Mouse (Mus musculus) midbrain, embryonic 11.5 days (tissue): Measurements from ENCODE around the gene Ralgps1. TPM values are rescaled to one million over a fixed set of nuclear protein-coding genes. Genes with fewer than 3 reads are reported as not detected.
"Not testable (repeated sequence)": the region's sequence is repeated elsewhere in the genome, so short reads cannot be mapped to it uniquely, and the experiment has no call there.

Experiments
- ATAC-seq: fragments of 200-750 bp; cut with Nextera tagmentation; 2 replicates; pipeline ENCODE4 v1.8.0; 2017; ENCODE audit warnings: moderate TSS enrichment, moderate library complexity; ENCODE audit not compliant: low FRiP score
- DNase-seq: peaks from one replicate; pipeline ENCODE4 v3.0.0; 2015; ENCODE audit warnings: low spot score; ENCODE audit errors: missing footprints
- H3K27ac ChIP-seq: fragments of 300-500 bp; sonication (generic); 2 replicates; pipeline ENCODE4 v1.5.1; 2014; ENCODE audit warnings: low read depth, low read length
- H3K27me3 ChIP-seq: fragments of 300-500 bp; sonication (generic); 2 replicates; pipeline ENCODE4 v1.6.1; 2014; ENCODE audit warnings: mild to moderate bottlenecking, low read length, moderate library complexity, mixed read lengths; ENCODE audit not compliant: control insufficient read depth, insufficient read depth
- H3K36me3 ChIP-seq: fragments of 300-500 bp; sonication (generic); 2 replicates; pipeline ENCODE4 v1.6.1; 2014; ENCODE audit warnings: mild to moderate bottlenecking, low read length, moderate library complexity, mixed read lengths; ENCODE audit not compliant: control insufficient read depth, insufficient read depth
- H3K4me1 ChIP-seq: fragments of 300-500 bp; sonication (generic); 2 replicates; pipeline ENCODE4 v1.6.1; 2014; ENCODE audit warnings: low read length; ENCODE audit not compliant: control insufficient read depth, insufficient read depth
- H3K4me2 ChIP-seq: fragments of 300-500 bp; sonication (generic); 2 replicates; pipeline ENCODE4 v1.6.1; 2014; ENCODE audit warnings: mild to moderate bottlenecking, moderate library complexity
- H3K4me3 ChIP-seq: fragments of 300-500 bp; sonication (generic); 2 replicates; pipeline ENCODE4 v1.5.1; 2014; ENCODE audit warnings: low read depth, low read length
- H3K9ac ChIP-seq: fragments of 300-500 bp; sonication (generic); 2 replicates; pipeline ENCODE4 v1.6.1; 2014; ENCODE audit warnings: low read length
- H3K9me3 ChIP-seq: fragments of 300-500 bp; sonication (generic); 2 replicates; pipeline ENCODE4 v1.6.1; 2016; ENCODE audit warnings: low read length; ENCODE audit not compliant: control insufficient read depth
- whole genome bisulfite sequencing: fragments of 180-500 bp; shearing (Covaris S2); extraction: QIAGEN DNeasy Blood & Tissue Kit; methylation state at CpG from one replicate; pipeline ENCODE4 v1.1.7; 2014; 5-methylcytosine and 5-hydroxymethylcytosine counted together
- microRNA-seq: library from miRNA; unstranded; fragments of <30 nt; microRNA quantifications from one replicate; pipeline ENCODE4, GENCODE M21; 2017
- polyA plus RNA-seq: library from polyadenylated mRNA; unstranded; fragments of >200 nt; fragmentation: Nextera tagmentation; extraction: Ambion mirVana; gene quantifications from 2 replicates; pipeline ENCODE4 v1.2.1, GENCODE M21; 2014

Ralgps1 gene
- polyA plus RNA-seq, 1 experiment from 2014 or later = 13.8 TPM

- Histone ChIP-seq H3K4me1 (no peaks in the 10 kb centered on the region), H3K36me3 (no peaks in the 10 kb centered on the region), H3K27ac (no peak overlapping the region), H3K9me3 (no peaks in the 10 kb centered on the region), H3K27me3 (no peaks in the 10 kb centered on the region), H3K4me3 (no peak overlapping the region), H3K9ac (no peak overlapping the region), H3K4me2 (no peak overlapping the region)
- 87% methylated on average over 8 of the region's 8 CpGs for WGBS
- ATAC-seq = no peak
- no peak for DNase-seq
These were observed 280.4 kb downstream of the Ralgps1 start for GRCm38 (mm10) chr2:33090620-33091520.

DNA sequence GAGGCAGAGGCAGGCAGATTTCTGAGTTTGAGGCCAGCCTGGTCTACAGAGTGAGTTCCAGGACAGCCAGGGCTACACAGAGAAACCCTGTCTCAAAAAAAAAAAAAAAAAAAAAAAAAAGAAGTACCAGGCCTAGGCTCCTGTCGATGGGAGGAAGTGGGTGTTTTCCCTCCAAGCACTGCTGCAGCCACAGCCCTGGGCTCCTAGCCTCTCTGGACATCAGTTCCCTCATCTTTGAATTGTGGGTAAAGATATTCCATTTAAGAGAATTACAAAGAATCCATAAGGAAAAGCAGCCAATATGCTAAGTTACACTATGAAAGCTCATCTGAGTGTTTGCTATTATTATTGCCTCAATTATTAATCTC is 281.3 kb downstream of the Ralgps1 start:
- H3K9ac ChIP-seq, H3K4me1 ChIP-seq, H3K4me2 ChIP-seq, H3K9me3 ChIP-seq, DNase-seq, H3K36me3 ChIP-seq, H3K27ac ChIP-seq, H3K4me3 ChIP-seq, H3K27me3 ChIP-seq, ATAC-seq: not testable (repeated sequence)
- 80% methylated on average over 1 of the region's 1 CpGs for WGBS

GRCm38 (mm10) chr2:33089356-33090032 is 281.8 kb downstream of the Ralgps1 start:
- DNase-seq (no peak), ATAC-seq (no peak)
- no peaks in the 10 kb centered on the region for H3K9me3 ChIP-seq
- 89% methylated on average over 5 of the region's 5 CpGs for whole genome bisulfite sequencing
- H3K4me1 ChIP-seq = no peaks in the 10 kb centered on the region
- H3K4me3 ChIP-seq = no peak overlapping the region
- H3K27ac ChIP-seq = no peak overlapping the region
- no peak overlapping the region for H3K4me2 ChIP-seq
- H3K27me3 ChIP-seq = no peaks in the 10 kb centered on the region
- H3K36me3 ChIP-seq = no peaks in the 10 kb centered on the region
- H3K9ac ChIP-seq = no peak overlapping the region

- Histone ChIP-seq H3K4me1 (no peaks in the 10 kb centered on the region), H3K4me3 (no peak overlapping the region), H3K9ac (no peak overlapping the region), H3K9me3 (no peaks in the 10 kb centered on the region), H3K36me3 (no peaks in the 10 kb centered on the region), H3K4me2 (no peak overlapping the region), H3K27me3 (no peaks in the 10 kb centered on the region), H3K27ac (no peak overlapping the region)
- ATAC-seq (no peak), DNase-seq (no peak)
- WGBS = 84% methylated on average over 7 of the region's 7 CpGs
These were observed 284.5 kb downstream of the Ralgps1 start for GRCm38 (mm10) chr2:33086671-33087363.

DNA sequence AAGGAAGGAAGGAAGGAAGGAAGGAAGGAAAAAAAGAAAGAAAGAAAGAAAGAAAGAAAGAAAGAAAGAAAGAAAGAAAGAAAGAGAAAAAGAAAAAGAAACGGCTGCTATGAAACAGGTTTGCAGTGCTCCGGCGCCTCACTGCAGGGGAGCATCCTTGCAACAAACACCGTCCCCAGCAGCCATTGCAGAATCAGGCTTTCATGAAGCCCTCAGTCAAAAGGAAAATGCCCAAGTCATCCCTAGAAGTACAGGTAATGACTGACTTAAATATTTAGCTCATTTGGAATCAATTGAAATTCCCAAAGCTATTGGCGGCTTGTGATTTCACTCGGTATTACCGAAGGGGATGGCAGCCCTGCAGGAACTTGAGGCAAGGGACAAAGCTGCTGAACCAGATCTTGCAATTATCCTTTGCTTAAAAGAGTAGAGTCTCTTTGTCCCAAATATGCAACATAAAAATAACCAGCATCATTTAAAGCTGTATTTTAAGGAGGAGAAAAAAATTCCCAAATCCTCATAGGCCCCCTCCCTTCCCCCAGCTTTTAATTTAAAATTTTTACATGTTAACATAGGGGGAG is 285.2 kb downstream of the Ralgps1 start:
- ATAC-seq = no peak

DNA sequence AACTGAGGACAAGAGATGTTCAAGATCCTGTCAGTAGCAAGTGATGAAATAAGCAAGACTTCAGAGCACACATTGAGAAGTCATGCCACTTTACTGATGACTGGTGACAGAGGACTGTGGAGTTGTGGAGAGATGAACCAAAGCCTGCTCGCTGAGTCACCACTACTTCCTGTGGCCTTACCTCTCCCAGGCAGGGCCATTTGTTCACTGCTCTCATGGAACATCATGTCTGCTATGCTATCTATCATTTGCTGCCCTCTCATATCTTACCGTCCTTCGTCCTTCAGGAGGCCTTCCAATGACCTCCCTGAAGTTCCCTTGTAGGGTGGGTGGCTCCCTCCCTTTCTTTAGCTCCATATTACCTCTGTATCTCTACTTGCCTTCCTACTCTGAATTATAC is 287.1 kb downstream of the Ralgps1 start:
- Histone ChIP-seq H3K4me1 (no peaks in the 10 kb centered on the region), H3K36me3 (no peaks in the 10 kb centered on the region), H3K27ac (no peak overlapping the region), H3K9ac (no peak overlapping the region), H3K4me2 (no peak overlapping the region), H3K4me3 (no peak overlapping the region), H3K27me3 (no peaks in the 10 kb centered on the region), H3K9me3 (no peaks in the 10 kb centered on the region)
- no peak for DNase-seq
- WGBS = 89% methylated on average over 3 of the region's 3 CpGs
- ATAC-seq = no peak

More for the DNA sequence above, 285.2 kb downstream of the Ralgps1 start:
- H3K4me3 ChIP-seq = no peak overlapping the region
- H3K9ac ChIP-seq = no peak overlapping the region
- WGBS = 44% methylated on average over 7 of the region's 7 CpGs
- no peak overlapping the region for H3K4me2 ChIP-seq
- no peak overlapping the region for H3K27ac ChIP-seq
- H3K4me1 ChIP-seq = no peaks in the 10 kb centered on the region
- no peaks in the 10 kb centered on the region for H3K36me3 ChIP-seq
- no peaks in the 10 kb centered on the region for H3K9me3 ChIP-seq
- no peaks in the 10 kb centered on the region for H3K27me3 ChIP-seq
- DNase-seq = no peak

Small RNA genes lying within 50 kb of the gene (microRNA-seq; reads per million reads assigned to microRNA genes)
- not detected for gene Gm25998

Other genes starting within 250 kb of the Ralgps1 start
- gene Garnl3, start 239.8 kb downstream of the Ralgps1 start, polyA plus RNA-seq = 12.8 and 13.6 TPM in 2 replicates
- gene Angptl2, start 155.4 kb downstream of the Ralgps1 start, polyA plus RNA-seq = 17.0 and 18.8 TPM in 2 replicates
- 8.0 and 8.3 TPM in 2 replicates for gene Zbtb34, start 59.8 kb upstream of the Ralgps1 start, polyA plus RNA-seq
- gene Zbtb43, start 97.1 kb upstream of the Ralgps1 start, polyA plus RNA-seq = 23.9 and 26.1 TPM in 2 replicates